Mouse (Mus musculus) central nervous system, embryonic 11.5 days (tissue): Measurements from ENCODE around the gene Rsrp1. TPM values are rescaled to one million over a fixed set of nuclear protein-coding genes. Genes with fewer than 3 reads are reported as not detected.

Experiments
- polyA plus RNA-seq: library from polyadenylated mRNA; depleted of rRNA; stranded (reverse); fragments of >200 nt; gene quantifications from 2 replicates; pipeline ENCODE4 v1.2.3, GENCODE M21; 2012; rRNA removed

Rsrp1 gene
- polyA plus RNA-seq: 406 and 438 TPM in 2 replicates

GRCm38 (mm10) chr4:134923258-134924018, at the start of gene Rsrp1:
TSS of gene Rsrp1 (plus strand) at chr4:134923592.

GRCm38 (mm10) chr4:134914864-134915209, 8.6 kb upstream of the Rsrp1 start, which contains the start of gene Tmem50a:
TSS of gene Tmem50a (minus strand) at chr4:134915024.

GRCm38 (mm10) chr4:134930684-134931481, 7.5 kb downstream of the Rsrp1 start, which contains the start of gene Syf2:
TSS of gene Syf2 (plus strand) at chr4:134930898.

Other genes starting within 250 kb of the Rsrp1 start
- gene Man1c1, start 219.3 kb upstream of the Rsrp1 start, polyA plus RNA-seq: 6.4 and 7.6 TPM in 2 replicates
- 4.0 and 8.4 TPM in 2 replicates for gene Ldlrap1, start 155.6 kb upstream of the Rsrp1 start, polyA plus RNA-seq
- gene Maco1, start 70.2 kb upstream of the Rsrp1 start, polyA plus RNA-seq: 39.1 and 45.2 TPM in 2 replicates
- gene Rhd, start 59.1 kb upstream of the Rsrp1 start, polyA plus RNA-seq: 15.6 and 18.5 TPM in 2 replicates
- 91.3 and 98.5 TPM in 2 replicates for gene Tmem50a, start 8.6 kb upstream of the Rsrp1 start, polyA plus RNA-seq
- gene Syf2, start 7.3 kb downstream of the Rsrp1 start, polyA plus RNA-seq: 70.0 and 114 TPM in 2 replicates
- gene Runx3, start 197.1 kb downstream of the Rsrp1 start, polyA plus RNA-seq: 0.26 and 1.4 TPM in 2 replicates